Mouse (Mus musculus): Measurements from ENCODE around the gene Lap3.

Gene Lap3

DNA sequence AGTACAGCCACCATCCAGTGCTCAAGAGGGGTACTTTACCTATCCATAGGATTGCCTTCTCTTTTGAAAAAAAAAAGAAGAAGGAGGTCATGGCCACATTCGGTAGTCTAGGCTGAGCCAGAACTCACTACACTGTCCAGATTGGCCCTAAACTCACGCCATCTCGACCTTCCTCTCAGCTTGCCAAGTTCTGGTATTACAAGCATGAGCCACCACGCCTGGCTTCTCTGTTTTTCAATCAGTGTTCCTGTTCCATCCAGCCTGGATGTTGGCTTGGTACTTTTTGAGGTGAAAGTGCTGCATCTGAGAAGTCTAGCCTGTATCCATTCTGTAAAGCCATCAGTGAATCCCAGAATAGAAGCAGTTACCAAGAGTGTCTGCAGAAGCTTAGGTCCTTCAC is 3.3 kb downstream of the Lap3 start:
- no peak for DNase-seq

DNA sequence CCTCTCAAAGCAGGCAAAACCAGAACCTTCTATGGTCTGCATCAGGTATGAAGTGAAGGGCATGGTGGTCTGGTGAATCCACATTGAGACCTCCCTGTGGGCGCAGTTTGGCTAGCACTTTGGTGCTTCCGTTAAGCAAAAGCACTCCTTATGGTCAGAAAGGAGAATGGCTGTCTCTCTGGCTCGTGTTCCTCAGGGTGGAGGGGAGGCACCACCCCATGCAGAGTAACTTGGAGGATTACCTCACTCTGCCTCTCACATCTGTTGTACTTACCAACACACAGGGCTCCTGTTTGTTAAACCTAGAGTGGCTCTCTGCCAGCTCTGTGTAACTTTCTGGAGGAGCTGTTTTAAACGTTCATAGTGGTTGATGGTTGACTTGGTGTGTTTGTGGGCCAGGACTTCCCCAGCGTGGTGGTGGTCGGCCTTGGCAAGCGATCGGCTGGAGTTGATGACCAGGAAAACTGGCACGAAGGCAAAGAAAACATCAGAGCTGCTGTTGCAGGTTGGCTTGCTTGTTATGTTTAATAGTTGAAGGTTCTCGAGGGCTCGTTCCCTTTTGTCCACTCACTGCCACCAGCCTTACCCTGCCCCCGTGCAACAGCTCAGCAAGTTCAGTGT is 3.9 kb downstream of the Lap3 start:
- DNase-seq = no peak

- no peak for DNase-seq
Observed at GRCm38 (mm10) chr5:45497564-45497963, 4.4 kb downstream of the Lap3 start.

GRCm38 (mm10) chr5:45510071-45510470 is 16.9 kb downstream of the Lap3 start:
- DNase-seq = no peak

DNA sequence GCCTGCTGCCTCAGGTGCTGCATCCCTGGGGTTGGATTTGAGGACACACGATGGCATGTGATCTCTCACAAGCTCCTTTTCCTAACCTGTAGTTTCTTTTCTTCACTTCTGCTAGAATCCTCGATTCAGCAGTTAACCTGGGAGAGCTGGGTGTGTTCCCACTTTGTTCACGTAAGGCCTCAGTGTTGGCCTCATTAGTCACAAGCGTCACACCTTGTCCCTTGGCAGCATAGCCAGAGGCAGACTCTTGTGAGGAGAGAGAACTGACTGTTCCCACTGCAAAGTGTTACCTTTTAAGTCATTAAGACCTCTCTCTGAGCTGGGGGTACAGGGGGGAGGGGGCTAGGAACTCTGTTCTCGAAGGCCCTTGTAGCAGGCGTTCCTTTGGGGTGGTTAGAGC is 19.7 kb downstream of the Lap3 start:
- DNase-seq = no peak

- DNase-seq = no peak
Observed at GRCm38 (mm10) chr5:45513511-45513910, 20.3 kb downstream of the Lap3 start.

DNA sequence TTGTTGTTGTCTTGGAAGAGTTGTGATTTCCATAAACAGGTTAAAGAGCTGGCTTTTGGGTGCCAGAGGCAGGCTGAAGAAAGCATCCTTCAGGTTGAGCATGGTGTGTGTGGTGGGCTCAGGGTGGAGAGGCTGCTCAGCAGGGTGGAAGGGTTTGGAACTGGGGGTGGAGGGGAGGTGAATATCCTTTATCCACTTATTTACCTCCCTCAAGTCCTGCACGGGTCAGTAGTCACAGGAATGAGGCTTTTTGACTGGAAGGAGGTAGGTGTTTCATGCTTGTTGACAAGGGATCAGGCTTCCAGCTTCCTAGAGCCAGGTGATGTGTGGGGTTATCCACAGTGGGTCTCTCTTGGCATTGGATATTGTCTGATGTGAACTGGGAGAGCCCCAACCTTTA is 21.4 kb downstream of the Lap3 start:
- DNase-seq = no peak

GRCm38 (mm10) chr5:45515151-45515743 is 22.1 kb downstream of the Lap3 start:
- no peak for DNase-seq

DNA sequence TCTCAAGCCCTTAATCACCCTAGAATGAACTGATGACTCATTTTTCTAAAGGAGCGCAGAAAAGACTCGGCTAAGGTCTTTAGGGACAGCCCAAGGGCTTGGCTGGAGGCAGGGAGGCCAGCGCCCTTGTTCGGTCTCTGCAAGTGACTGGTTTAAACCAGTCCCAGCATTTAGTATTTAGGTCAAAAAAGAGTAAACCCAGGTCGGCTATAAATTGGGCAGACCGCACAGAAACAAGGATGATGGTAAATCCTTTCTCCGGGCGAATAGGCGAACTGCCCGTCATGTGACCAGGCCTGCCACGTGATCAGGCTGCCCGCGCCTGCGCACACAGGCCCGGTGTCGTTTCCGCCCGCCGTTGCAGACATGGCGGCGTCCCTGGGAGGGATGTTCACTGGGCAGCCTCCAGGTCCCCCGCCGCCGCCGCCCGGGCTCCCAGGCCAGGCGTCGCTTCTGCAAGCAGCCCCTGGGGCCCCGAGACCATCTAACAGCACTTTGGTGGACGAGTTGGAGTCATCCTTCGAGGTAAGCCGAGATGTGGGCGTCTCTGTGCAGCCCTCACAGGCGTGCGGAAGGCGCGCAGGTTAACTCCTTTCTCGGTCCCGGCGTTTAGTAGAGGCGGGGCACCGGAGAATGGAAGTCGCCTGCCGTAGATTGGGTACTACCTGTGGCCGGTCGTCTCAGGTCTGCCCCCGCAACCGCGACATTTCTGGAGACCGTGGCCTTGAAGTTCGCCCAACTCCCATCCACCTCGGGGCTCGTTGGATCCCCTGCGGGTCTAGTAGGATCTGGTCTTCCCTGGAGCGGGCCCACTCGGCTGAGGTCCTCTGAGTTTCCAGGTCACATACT is 27.0 kb downstream of the Lap3 start, which contains the start of gene Med28:
TSS of gene Med28 (plus strand) at position 270 of the 849 bp plus-strand sequence.
- peak; percentile 94 for DNase-seq

GRCm38 (mm10) chr5:45520809-45521110 is 27.6 kb downstream of the Lap3 start:
- no peak for DNase-seq

DNA sequence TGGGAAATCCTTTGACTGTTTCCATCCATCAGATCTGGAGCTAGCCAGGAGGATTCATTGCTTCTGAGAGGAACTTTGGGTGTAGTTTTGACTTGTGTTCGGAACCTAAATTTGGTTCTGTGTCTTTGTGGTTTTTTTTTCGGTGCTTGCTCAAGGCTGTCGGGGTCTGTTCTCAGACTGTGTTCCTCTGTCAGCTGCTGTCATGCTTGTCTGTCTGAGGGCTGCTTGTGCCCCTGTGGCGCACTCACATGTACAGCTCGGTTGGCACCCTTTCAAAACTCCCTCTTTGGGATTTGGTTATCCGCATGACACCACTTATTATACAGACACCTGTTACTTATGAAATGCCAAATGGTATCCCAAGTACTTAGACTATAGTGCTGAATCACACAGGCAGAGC is 28.4 kb downstream of the Lap3 start:
- DNase-seq = no peak

GRCm38 (mm10) chr5:45525101-45525500 is 31.9 kb downstream of the Lap3 start:
- no peak for DNase-seq

GRCm38 (mm10) chr5:45526338-45526737 is 33.2 kb downstream of the Lap3 start:
- DNase-seq = no peak

GRCm38 (mm10) chr5:45529696-45530095 is 36.5 kb downstream of the Lap3 start:
- no peak for DNase-seq

- DNase-seq = peak; percentile 62
Observed at GRCm38 (mm10) chr5:45534319-45535098, 41.3 kb downstream of the Lap3 start.

GRCm38 (mm10) chr5:45535177-45535576 is 42.0 kb downstream of the Lap3 start:
- no peak for DNase-seq

DNA sequence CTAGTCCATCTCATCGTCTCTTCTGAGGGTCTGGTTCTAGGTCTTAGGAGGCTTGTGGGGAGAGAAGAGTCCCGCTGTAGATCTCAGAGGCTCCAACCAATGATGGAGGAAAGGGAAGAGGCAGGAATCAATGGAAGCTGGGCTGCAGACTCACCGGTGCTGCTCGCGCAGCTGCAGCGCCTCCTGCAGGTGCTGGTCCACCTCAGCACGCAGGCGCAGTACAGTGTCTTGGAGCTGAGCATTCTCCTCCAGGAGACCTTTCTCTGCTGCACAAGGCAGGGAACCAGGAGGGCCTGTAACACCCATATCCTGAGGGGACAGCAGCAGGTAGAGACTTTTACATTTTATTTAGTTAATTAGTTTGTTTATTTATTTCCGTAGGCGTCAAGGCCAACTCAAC is 46.3 kb downstream of the Lap3 start:
- DNase-seq = no peak

- DNase-seq = peak; percentile 75
Observed at GRCm38 (mm10) chr5:45543374-45543773, 50.2 kb downstream of the Lap3 start.

GRCm38 (mm10) chr5:45549586-45549985 is 56.4 kb downstream of the Lap3 start:
- no peak for DNase-seq

All from cerebellum, adult 9-11 months (tissue).